Mouse (Mus musculus): ENCODE data around the gene Bcar1.
A peak's percentile ranks its signal among the peaks of the same experiment; 100 is the strongest.

Gene Bcar1

GRCm38 (mm10) chr8:111716603-111717487 lies 26.8 kb downstream of the Bcar1 start:
- peak; percentile 60 to 80 for DNase-seq (ENCODE audit: low spot score in 2 of 2)

- no peak for DNase-seq (ENCODE audit: low spot score in 2 of 2)
These were observed 28.1 kb downstream of the Bcar1 start for GRCm38 (mm10) chr8:111715514-111715913.

GRCm38 (mm10) chr8:111714295-111714694 lies 29.3 kb downstream of the Bcar1 start:
- DNase-seq (ENCODE audit: low spot score in 2 of 2), result no peak

GRCm38 (mm10) chr8:111713817-111714216 lies 29.8 kb downstream of the Bcar1 start:
- DNase-seq (ENCODE audit: low spot score in 2 of 2), result no peak

- DNase-seq (ENCODE audit: low spot score in 2 of 2), result no peak
These were observed 30.3 kb downstream of the Bcar1 start for GRCm38 (mm10) chr8:111713291-111713690.

GRCm38 (mm10) chr8:111712588-111712987 lies 31.0 kb downstream of the Bcar1 start:
- DNase-seq (ENCODE audit: low spot score in 2 of 2), result peak in 1 of 2 experiments; percentile 60

GRCm38 (mm10) chr8:111712135-111712534 lies 31.5 kb downstream of the Bcar1 start:
- no peak for DNase-seq (ENCODE audit: low spot score in 2 of 2)

- no peak for DNase-seq (ENCODE audit: low spot score in 2 of 2)
These were observed 32.7 kb downstream of the Bcar1 start for GRCm38 (mm10) chr8:111710777-111711485.

- no peak for DNase-seq (ENCODE audit: low spot score in 2 of 2)
These were observed 34.4 kb downstream of the Bcar1 start for GRCm38 (mm10) chr8:111709223-111709622.

GRCm38 (mm10) chr8:111708265-111708664 lies 35.3 kb downstream of the Bcar1 start:
- DNase-seq (ENCODE audit: low spot score in 2 of 2), result no peak

GRCm38 (mm10) chr8:111705699-111706098 lies 37.9 kb downstream of the Bcar1 start:
- DNase-seq (ENCODE audit: low spot score in 2 of 2), result no peak

GRCm38 (mm10) chr8:111705222-111705621 lies 38.4 kb downstream of the Bcar1 start:
- no peak for DNase-seq (ENCODE audit: low spot score in 2 of 2)

- no peak for DNase-seq (ENCODE audit: low spot score in 2 of 2)
These were observed 39.0 kb downstream of the Bcar1 start for GRCm38 (mm10) chr8:111704585-111704984.

- no peak for DNase-seq (ENCODE audit: low spot score in 2 of 2)
These were observed 42.2 kb downstream of the Bcar1 start for GRCm38 (mm10) chr8:111701380-111701779.

GRCm38 (mm10) chr8:111700740-111701139 lies 42.9 kb downstream of the Bcar1 start:
- DNase-seq (ENCODE audit: low spot score in 2 of 2), result no peak

- DNase-seq (ENCODE audit: low spot score in 2 of 2), result no peak
These were observed 43.4 kb downstream of the Bcar1 start for GRCm38 (mm10) chr8:111700201-111700600.

- DNase-seq (ENCODE audit: low spot score in 2 of 2), result no peak
These were observed 44.6 kb downstream of the Bcar1 start for GRCm38 (mm10) chr8:111699035-111699434.

- DNase-seq (ENCODE audit: low spot score in 2 of 2), result no peak
These were observed 46.0 kb downstream of the Bcar1 start for GRCm38 (mm10) chr8:111697655-111698054.

GRCm38 (mm10) chr8:111695441-111695840 lies 48.2 kb downstream of the Bcar1 start:
- DNase-seq (ENCODE audit: low spot score in 2 of 2), result no peak

- no peak for DNase-seq (ENCODE audit: low spot score in 2 of 2)
These were observed 50.3 kb downstream of the Bcar1 start for GRCm38 (mm10) chr8:111693261-111693741.

GRCm38 (mm10) chr8:111690960-111691445 lies 52.6 kb downstream of the Bcar1 start, which contains the start of gene Ctrb1:
Gene Ctrb1, minus strand, starts transcription at chr8:111691010.
- DNase-seq (ENCODE audit: low spot score in 2 of 2), result no peak

- DNase-seq (ENCODE audit: low spot score in 2 of 2), result no peak
These were observed 56.7 kb downstream of the Bcar1 start for GRCm38 (mm10) chr8:111686881-111687280.

Data from frontal cortex, postnatal 14 days (tissue).